Mouse (Mus musculus): ENCODE results near the gene Map7d1.

Gene Map7d1

DNA sequence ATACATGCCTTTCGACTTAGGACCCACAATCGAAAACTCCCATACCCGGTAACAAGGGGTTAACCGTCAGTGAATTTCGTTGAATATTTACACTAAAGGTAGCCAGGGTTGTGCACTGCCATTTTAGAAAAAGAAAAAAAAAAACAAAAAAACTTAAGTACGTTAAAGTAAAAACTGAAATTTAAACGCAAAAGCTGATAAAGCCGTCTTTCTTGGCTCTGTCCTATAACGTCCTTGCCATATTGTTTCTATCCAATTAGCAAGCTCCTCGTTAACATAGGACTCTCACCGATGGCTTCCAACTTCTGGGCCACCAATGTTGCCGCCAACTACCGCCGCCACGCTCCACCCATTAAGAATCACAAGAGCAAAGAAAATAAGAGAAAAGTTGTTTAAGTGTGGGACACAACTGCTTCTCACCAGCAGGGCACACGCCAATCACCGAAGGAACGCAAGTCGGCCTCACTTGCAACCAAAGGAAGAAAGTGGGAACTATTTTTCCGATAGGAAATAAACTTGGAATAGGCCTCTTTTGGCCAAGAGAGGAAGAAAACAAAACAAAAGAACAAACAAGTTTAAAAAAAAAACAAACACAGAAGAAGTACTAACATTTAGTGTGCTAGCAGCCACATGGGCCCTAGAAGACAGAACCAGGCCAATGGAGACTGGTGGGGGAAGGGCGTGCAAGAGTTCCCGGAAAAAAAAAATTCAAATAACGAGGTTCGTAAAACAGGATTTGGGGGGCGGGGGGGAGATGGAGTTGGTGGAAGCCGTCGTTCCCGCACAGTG lies 54.4 kb downstream of the Map7d1 start:
- DNase-seq (ENCODE audit: low spot score): peak; percentile 64

DNA sequence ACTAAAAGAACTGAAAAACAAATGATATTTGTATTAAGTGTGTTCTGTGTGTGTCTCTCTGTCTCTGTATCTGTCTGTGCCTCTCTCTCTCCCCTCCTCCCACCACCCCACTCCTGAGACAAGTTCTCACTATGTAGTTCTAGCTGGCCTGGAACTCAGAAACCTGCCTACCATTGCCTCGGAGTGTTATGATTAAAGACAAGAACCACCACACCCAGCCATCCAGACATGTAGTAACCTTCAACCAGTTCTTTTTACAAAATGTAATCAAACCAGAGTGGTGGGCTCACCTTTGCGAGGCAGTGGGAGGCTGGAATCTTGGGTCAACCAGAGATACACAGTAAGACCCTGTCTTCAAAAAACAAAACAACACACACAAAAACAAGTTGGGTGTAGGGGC lies 55.5 kb downstream of the Map7d1 start:
- DNase-seq (ENCODE audit: low spot score): no peak

DNA sequence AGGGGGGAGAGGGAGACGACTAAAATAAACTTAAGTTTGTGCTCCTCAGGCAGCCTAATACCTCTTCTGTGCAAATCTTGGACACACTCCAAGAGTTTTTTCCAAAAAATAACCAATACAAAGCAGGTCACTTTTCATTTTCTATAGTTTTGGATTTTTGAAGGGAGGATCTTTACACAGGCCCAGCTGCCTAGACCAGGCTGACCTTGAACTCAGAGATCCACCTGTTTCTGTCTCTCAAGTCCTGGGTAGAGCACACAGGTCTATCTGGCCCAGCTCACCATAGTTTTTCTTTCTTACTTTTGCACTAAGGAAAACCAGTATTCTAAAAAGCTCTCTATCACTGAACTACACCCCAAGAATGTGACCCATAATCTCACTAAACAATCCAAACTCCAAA lies 56.1 kb downstream of the Map7d1 start:
- no peak for DNase-seq (ENCODE audit: low spot score)

DNA sequence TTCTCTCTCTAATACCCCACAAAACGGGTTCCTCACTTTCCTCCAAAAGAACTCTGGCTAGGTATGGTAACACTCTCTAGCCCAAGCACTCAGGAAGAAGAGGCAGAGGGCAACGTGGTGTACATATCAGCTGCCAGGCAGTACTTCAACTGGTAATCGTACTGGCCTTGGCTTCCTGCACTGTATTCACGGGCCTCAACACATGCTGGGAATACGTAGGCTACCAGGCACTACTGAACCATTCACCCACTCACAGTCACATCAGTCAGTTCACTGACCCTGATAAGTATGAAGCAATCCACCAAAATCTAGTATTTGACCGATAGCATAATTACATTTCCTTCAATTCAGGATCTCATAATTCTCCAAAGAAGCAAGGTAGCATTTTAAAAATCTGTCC lies 56.6 kb downstream of the Map7d1 start:
- DNase-seq (ENCODE audit: low spot score): no peak

DNA sequence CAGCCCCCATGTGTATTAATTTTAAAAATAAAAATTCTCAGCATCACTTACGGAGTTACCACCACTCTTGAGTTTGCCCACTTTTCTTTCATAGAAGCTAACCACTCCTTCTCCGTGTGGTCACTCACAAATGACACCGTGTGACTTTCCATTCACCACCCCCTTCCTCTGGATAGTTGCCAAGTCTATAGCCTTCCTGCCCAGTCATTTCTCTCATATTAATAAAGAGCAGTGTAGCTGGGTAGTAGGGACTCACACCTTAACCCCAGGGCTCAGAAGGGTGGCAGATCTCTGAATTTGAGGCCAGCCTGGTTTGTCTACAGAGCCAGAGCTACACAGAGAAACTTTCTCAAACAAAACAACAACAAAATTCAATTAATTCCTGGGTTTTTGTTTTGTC lies 58.7 kb downstream of the Map7d1 start:
- DNase-seq (ENCODE audit: low spot score): no peak

DNA sequence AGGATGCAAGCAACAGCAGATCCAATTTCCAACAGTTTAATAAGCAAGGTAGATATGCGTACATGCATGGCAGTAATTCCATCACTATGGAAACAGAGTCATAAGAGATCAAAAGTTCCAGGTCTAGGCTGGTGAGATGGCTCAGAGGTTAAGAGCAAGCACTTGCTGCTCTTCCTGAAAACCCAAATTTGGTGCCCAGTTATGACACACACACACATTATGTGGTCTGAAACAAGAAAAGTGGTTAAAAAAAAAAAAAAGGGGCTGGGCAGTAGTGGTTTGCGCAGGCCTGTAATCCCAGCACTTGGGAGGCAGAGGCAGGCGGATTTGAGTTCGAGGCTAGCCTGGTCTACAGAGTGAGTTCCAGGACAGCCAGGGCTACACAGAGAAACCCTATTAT lies 61.2 kb downstream of the Map7d1 start:
- no peak for DNase-seq (ENCODE audit: low spot score)

DNA sequence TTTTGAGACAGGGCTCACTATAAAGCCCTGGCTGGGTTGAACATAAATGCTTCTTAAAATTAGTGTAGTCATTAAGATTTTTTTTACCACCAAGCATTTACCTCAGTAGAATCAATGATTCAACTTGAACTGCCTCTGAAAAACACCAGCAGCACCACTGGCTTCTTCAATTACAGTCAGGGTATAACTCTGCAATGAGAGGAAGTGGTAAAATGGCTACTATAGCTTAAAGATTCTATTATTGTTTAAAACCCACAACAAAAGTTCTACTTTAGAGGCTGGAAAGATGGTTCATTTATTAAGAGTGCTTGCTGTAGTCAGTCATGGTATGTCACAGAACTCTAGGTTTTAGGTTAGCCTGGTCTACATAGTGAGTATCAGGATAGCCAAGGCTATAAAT lies 61.9 kb downstream of the Map7d1 start:
- no peak for DNase-seq (ENCODE audit: low spot score)

DNA sequence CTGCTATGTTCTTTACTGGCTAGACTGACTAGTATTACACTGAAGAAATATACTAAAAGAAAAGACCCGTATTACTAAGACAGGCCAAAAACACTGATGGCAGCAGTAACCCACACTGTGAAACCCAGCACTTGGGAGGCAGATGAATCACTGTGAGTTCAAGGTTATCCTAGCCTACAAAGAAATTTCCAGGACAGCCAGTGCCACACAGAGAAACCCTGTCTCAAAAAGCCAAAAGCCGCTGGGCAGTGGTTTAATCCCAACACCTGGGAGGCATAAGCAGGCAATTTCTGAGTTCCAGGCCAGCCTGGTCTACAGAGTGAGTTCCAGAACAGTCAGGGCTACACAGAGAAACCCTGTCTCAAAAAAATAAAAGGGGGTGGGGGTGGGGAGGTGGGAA lies 65.5 kb downstream of the Map7d1 start:
- DNase-seq (ENCODE audit: low spot score): no peak

DNA sequence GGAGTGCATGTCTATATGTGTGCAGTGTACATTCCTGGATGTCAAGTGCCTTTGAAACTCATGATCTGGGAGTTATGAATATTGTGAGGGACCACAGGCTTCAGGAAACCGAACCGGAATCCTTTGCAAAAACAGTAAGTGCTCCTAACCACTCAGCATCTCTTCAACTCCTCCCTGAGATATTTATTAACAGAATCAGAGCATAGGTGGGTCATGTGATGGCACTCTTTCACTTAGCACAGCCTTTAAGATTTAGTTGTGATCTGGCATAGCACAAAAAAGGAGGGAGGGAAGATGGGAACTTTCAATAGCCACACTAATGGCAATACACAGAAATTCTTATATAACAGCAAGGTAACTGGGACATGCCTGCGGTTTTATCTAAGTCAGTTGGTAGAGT lies 69.0 kb downstream of the Map7d1 start:
- no peak for DNase-seq (ENCODE audit: low spot score)

DNA sequence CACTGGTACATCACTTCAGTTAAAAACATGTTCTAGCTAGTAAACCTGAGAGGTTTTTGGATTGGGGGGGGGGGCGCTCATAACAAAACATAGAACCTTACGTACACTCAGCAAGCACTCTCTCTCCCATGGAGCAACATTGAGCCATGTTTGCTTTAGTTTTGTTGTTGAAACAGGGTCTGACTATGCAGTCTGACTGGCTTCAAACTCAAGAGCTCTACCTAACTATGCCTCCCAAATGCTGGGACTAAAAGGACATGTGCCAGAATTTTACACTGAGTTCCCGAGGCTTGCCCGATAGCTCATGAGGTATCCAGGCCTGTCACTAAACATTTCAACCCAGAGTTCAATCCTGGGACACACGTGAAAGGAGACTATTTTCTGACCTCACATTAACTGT lies 73.1 kb downstream of the Map7d1 start:
- no peak for DNase-seq (ENCODE audit: low spot score)
